Mouse (Mus musculus) midbrain, postnatal 0 days (tissue): ENCODE data around the gene Map3k6. TPM values are rescaled to one million over a fixed set of nuclear protein-coding genes. Genes with fewer than 3 reads are reported as not detected.

Source experiments
- ATAC-seq: fragments of 200-750 bp; cut with Nextera tagmentation; 2 replicates; pipeline ENCODE4 v1.8.0; 2017; ENCODE audit warnings: moderate number of reproducible peaks, mild to moderate bottlenecking, moderate TSS enrichment, moderate library complexity; ENCODE audit not compliant: low FRiP score
- DNase-seq: peaks from one replicate; pipeline ENCODE4 v3.0.0-alpha.2; 2015; ENCODE audit warnings: low spot score
- H3K27ac ChIP-seq: fragments of 300-500 bp; sonication (generic); 2 replicates; pipeline ENCODE4 v1.5.1; 2014; ENCODE audit warnings: low read depth, mild to moderate bottlenecking, low read length, mixed read lengths
- H3K27me3 ChIP-seq: fragments of 300-500 bp; sonication (generic); 2 replicates; pipeline ENCODE4 v1.6.1; 2014; ENCODE audit warnings: low read length, control low read depth, mixed read lengths; ENCODE audit not compliant: insufficient read depth
- H3K36me3 ChIP-seq: fragments of 300-500 bp; sonication (generic); 2 replicates; pipeline ENCODE4 v1.6.1; 2014; ENCODE audit warnings: low read length, control low read depth, mixed read lengths; ENCODE audit not compliant: insufficient read depth
- H3K4me1 ChIP-seq: fragments of 300-500 bp; sonication (generic); 2 replicates; pipeline ENCODE4 v1.6.1; 2014; ENCODE audit warnings: mild to moderate bottlenecking, control low read depth, antibody characterized with exemption, low read length, mixed read lengths; ENCODE audit not compliant: insufficient read depth
- H3K4me2 ChIP-seq: fragments of 300-500 bp; sonication (generic); 2 replicates; pipeline ENCODE4 v1.6.1; 2014; ENCODE audit warnings: low read depth, mild to moderate bottlenecking, low read length, mixed read lengths; ENCODE audit not compliant: poor library complexity, severe bottlenecking
- H3K4me3 ChIP-seq: fragments of 300-500 bp; sonication (generic); 2 replicates; pipeline ENCODE4 v1.5.1; 2014; ENCODE audit warnings: low read depth, mild to moderate bottlenecking, low read length, moderate library complexity
- H3K9ac ChIP-seq: fragments of 300-500 bp; sonication (generic); replicated peaks from 2 replicates; pipeline ENCODE4 v1.6.1; 2014; ENCODE audit warnings: mild to moderate bottlenecking, low read length, moderate library complexity, mixed read lengths; ENCODE audit not compliant: poor library complexity, severe bottlenecking
- H3K9me3 ChIP-seq: fragments of 300-500 bp; sonication (generic); 2 replicates; pipeline ENCODE4 v1.6.1; 2016; ENCODE audit warnings: low read length, control low read depth
- CTCF ChIP-seq: IDR thresholded peaks from 2 replicates; pipeline ENCODE4 v1.5.1; 2016; ENCODE audit warnings: antibody characterized with exemption, mild to moderate bottlenecking
- WGBS: fragments of 180-500 bp; shearing (Covaris S2); extraction: QIAGEN DNeasy Blood & Tissue Kit; methylation state at CpG from one replicate; pipeline ENCODE4 v1.1.7; 2014; 5-methylcytosine and 5-hydroxymethylcytosine counted together
- polyA plus RNA-seq: library from polyadenylated mRNA; unstranded; fragments of >200 nt; fragmentation: Nextera tagmentation; extraction: Ambion mirVana; gene quantifications from 2 replicates; pipeline ENCODE4 v1.2.1, GENCODE M21; 2015
- total RNA-seq: library from RNA; depleted of rRNA; stranded (reverse); fragments of >200 nt; gene quantifications from 2 replicates; pipeline ENCODE4 v1.2.3, GENCODE M21; 2014

Gene Map3k6
- total and polyA plus RNA-seq, 2 experiments from 2014 or later, result 4.1 to 7.6 TPM

- Histone ChIP-seq H3K4me3 (no peak overlapping the region), H3K27me3 (no peaks in the 10 kb centered on the region), H3K36me3 (peaks cover 35% of the 10 kb centered on the region), H3K4me2 (no peak overlapping the region), H3K9me3 (no peaks in the 10 kb centered on the region), H3K27ac (no peak overlapping the region), H3K9ac (no peak overlapping the region), H3K4me1 (no peaks in the 10 kb centered on the region)
- ATAC-seq (no peak), DNase-seq (no peak)
- WGBS, result 94% methylated on average over 5 of the region's 5 CpGs
- no peak for TF ChIP-seq CTCF
Observed at GRCm38 (mm10) chr4:133263756-133264155, 23.1 kb downstream of the Map3k6 start.

GRCm38 (mm10) chr4:133264559-133264958, 23.9 kb downstream of the Map3k6 start:
- ATAC-seq (no peak), DNase-seq (no peak)
- Histone ChIP-seq H3K4me1 (no peaks in the 10 kb centered on the region), H3K9ac (no peak overlapping the region), H3K4me3 (no peak overlapping the region), H3K27ac (no peak overlapping the region), H3K27me3 (no peaks in the 10 kb centered on the region), H3K9me3 (no peaks in the 10 kb centered on the region), H3K36me3 (peaks cover 43% of the 10 kb centered on the region), H3K4me2 (no peak overlapping the region)
- 95% methylated on average over 2 of the region's 2 CpGs for WGBS
- TF ChIP-seq CTCF, result no peak

- H3K36me3 ChIP-seq, result peaks cover 47% of the 10 kb centered on the region
- TF ChIP-seq CTCF, result no peak
Observed at GRCm38 (mm10) chr4:133265297-133265696, 24.7 kb downstream of the Map3k6 start.

DNA sequence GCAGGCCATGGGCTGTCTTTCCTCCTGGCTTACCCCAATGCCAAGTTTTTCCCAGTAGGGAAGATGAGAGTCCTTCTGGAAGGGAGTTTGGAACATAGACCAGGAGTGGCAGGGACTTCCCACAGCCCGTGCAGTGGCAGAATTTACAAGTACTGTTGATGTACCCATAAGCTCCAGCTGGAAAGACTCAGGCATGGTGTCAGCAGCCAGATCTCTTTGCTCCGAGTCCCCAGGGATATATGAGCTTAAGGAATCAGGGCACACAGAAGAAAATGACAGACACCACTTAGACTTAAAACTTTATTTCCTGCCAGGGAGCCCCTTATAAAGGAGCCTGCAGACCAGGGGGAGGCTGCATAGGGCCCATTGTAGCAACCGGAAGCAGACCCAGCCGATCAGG, 25.1 kb downstream of the Map3k6 start:
- no peak overlapping the region for H3K9ac ChIP-seq
- H3K4me2 ChIP-seq, result no peak overlapping the region
- no peaks in the 10 kb centered on the region for H3K4me1 ChIP-seq
- WGBS, result 96% methylated on average over 4 of the region's 4 CpGs
- no peaks in the 10 kb centered on the region for H3K9me3 ChIP-seq
- no peak overlapping the region for H3K27ac ChIP-seq
- no peak for TF ChIP-seq CTCF
- no peak overlapping the region for H3K4me3 ChIP-seq
- DNase-seq (no peak), ATAC-seq (no peak)
- H3K27me3 ChIP-seq, result no peaks in the 10 kb centered on the region
- peaks cover 48% of the 10 kb centered on the region for H3K36me3 ChIP-seq

More at GRCm38 (mm10) chr4:133265297-133265696, 24.7 kb downstream of the Map3k6 start:
- ATAC-seq (no peak), DNase-seq (no peak)
- H3K27ac ChIP-seq, result no peak overlapping the region
- H3K9me3 ChIP-seq, result no peaks in the 10 kb centered on the region
- 98% methylated on average over 3 of the region's 3 CpGs for WGBS
- H3K4me1 ChIP-seq, result no peaks in the 10 kb centered on the region
- H3K4me2 ChIP-seq, result no peak overlapping the region
- no peak overlapping the region for H3K9ac ChIP-seq
- no peaks in the 10 kb centered on the region for H3K27me3 ChIP-seq
- no peak overlapping the region for H3K4me3 ChIP-seq

GRCm38 (mm10) chr4:133266248-133266880, 25.7 kb downstream of the Map3k6 start:
- Histone ChIP-seq H3K9ac (no peak overlapping the region), H3K4me1 (no peaks in the 10 kb centered on the region), H3K36me3 (peaks cover 48% of the 10 kb centered on the region), H3K9me3 (no peaks in the 10 kb centered on the region), H3K27ac (no peak overlapping the region), H3K4me2 (no peak overlapping the region), H3K27me3 (no peaks in the 10 kb centered on the region), H3K4me3 (no peak overlapping the region)
- no peak for DNase-seq
- no peak for ATAC-seq
- WGBS, result 97% methylated on average over 12 of the region's 12 CpGs
- no peak for TF ChIP-seq CTCF

- Histone ChIP-seq H3K9ac (no peak overlapping the region), H3K27ac (no peak overlapping the region), H3K4me3 (no peak overlapping the region), H3K27me3 (no peaks in the 10 kb centered on the region), H3K9me3 (no peaks in the 10 kb centered on the region), H3K36me3 (peaks cover 48% of the 10 kb centered on the region), H3K4me1 (no peaks in the 10 kb centered on the region), H3K4me2 (no peak overlapping the region)
- no peak for TF ChIP-seq CTCF
- DNase-seq, result no peak
- no peak for ATAC-seq
- 94% methylated on average over 3 of the region's 3 CpGs for WGBS
Observed at GRCm38 (mm10) chr4:133268931-133269330, 28.3 kb downstream of the Map3k6 start.
